Mouse (Mus musculus) cerebellum, adult (tissue): ENCODE results near the gene Rph3a.
A peak's percentile ranks its signal among the peaks of the same experiment; 100 is the strongest.

ENCODE experiments used
- ATAC-seq: cut with Nextera tagmentation; 2 replicates; pipeline ENCODE4 v1.9.2; 2017; ENCODE audit warnings: mild to moderate bottlenecking, moderate library complexity, mixed read lengths; ENCODE audit not compliant: insufficient number of reproducible peaks, low FRiP score, low TSS enrichment

The Rph3a gene

DNA sequence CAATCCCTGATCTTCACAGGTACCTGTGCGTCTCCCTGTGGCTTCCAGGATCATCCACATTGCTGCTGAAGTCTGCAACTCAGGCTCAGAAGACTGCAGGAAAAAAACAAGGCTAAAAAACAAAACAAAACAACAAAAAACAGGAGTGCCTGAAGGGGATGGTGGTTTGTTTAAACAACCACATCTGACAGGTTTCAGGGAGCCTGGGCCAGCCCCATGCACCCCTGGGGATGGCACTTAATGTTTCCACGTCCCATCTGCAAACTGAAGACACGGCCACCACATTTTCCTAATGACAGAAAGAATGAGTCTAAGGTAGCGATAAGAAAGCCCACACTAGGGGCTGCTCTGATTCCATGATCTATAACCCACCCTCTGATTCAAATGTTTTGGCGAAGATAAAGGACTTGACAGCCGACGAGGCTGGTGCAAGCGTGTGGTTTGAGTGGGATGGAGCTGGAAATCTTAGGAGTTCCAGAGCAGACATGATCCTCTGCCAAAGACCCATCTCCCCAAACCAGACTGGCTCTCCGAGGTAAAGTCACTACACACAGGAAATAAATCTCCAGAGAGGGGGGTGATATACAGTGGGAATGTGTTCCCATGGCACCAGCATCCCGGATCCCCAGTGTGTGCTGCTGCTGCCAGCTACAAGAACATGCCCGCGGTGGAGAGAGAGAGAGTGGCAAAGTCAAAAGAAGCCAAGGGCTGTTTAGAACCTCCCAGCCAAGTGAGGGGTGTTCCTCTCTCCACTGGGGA lies at the start of gene Rph3a:
Gene Rph3a, minus strand, starts transcription at position 282 of the 759 bp plus-strand sequence.
- ATAC-seq, result no peak

DNA sequence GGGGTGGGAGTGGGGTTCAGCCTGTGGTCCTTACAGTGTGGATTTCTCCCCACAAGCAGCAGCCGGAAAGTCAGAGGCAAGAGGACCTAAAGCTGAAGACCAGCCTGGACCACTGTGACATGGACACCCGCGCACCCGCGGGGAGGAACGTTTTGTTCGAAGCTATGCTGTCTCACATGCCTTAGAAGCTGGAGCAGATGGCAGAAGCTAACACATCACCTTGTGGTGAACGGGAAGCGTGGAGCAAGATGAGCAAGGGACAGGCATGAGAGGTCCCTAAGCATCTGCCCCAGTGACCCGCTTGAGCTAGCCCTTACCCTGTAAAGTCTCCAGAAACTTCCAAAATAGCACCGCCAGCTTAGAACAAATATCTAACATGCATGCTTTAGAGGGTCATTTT lies 48.4 kb upstream of the Rph3a start:
- ATAC-seq, result no peak

DNA sequence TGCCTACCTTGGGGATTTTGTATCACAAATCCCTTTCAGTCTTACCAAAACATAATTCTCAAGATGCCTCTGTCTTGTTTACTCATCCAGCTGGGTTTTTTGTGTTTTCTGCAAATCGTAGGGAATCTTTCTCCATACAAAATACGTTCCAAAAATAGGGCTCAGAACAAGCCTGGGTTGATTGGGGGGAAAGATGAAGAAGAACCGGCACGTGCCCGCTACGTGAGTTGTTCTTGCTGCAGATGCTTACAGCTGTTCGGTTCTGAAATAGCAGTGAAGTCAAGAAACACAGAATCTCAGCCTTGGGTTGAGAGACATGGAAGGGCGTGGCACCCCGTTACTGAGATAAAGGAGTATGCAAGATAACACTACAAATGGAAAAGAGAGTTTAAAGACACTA lies 44.0 kb upstream of the Rph3a start:
- ATAC-seq, result no peak

DNA sequence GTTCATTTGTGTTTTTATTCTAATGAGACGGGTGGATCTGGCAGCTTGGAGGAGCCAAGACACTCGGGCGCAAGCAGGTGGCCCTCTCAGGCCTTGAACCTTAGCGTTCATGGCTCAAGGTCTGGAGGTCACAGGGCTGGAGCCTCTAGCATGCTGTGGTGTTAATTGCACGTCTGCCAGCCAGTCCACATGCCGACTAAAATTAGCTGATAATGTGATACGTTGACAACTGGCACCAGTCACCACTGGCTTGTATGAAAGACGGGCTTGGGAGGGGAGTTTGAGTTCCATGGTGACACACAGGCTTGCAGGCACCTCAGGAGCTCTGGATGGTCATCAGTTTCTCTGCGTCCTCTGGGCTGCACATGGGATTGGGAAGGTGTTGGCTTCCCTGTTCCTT lies 31.9 kb upstream of the Rph3a start:
- ATAC-seq, result no peak

DNA sequence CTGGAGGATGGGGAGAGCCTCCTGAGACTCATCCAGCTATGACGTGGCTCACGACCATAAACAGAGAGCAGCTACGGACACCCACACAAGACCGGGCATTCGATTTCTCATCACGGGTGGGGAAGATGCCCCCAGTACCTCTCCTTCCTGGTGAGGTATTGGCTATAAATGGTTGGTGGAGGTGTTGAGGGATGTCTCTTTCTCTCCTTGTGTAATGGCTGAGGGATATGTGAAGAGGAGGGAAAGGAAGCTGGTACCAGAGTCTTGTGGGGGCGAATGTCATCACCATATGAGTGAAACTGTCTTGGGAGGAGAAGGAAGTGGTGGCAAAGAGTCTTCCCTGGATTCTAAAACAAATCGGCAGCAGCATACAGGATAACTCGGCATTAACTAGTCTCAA lies 29.6 kb upstream of the Rph3a start:
- ATAC-seq, result no peak

DNA sequence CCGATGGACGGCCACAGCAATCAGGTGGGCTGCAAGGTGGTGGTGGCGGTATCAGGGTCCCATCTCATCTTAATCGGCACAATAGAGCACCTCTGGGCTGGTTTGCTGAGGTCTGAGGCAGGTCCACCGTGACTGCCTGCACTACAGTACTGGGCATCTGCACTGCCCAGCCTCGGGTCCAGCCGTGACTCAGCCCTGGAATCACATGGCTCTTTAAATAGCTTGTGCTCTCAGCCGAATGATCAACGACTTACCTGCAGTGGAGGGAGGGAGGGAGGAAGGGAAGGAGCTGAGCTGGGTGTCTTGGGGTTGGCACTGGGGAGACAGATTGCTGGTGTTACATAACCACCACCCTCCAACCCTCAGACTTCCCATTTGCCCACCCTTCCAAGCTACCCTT lies 20.3 kb upstream of the Rph3a start:
- ATAC-seq, result no peak

DNA sequence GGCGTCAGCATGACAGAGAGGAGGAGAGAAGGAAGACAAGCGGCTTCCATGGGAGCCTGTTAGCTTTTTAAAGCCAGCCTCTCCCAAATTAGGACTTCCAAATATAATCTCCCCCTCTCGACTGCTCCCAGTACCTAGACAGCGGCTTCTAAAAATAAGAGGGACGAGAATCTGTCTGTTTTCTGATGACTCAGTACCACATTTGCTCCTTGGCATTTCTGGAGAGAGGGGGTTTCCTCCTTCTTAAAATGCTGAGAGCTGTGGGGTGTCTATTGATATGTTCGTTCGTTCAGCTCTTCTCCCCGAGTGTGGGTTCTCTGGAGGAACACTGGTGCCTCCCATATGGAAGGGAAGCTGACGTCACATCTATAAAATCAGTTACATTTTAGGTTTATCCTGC lies 9.6 kb upstream of the Rph3a start:
- ATAC-seq, result no peak

DNA sequence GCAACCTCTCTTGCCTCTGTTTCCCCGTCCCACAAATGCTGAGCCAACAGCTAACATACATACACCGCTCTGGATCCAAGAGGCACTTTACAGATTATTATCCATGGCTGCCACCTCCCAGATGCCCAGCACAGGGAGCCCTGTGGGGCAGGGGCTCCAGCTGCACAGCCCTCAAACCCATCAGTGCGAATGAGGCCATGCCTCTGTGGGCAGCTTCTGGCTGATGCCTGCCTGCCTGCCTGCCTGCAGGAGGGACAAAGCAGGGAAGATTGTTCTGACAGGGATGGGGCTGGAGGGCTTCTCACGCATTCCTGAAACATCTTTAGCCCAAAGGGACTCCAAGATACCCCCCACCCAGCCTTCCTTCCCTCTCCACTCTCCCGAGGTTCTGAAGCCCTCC lies 7.8 kb upstream of the Rph3a start:
- ATAC-seq, result no peak

DNA sequence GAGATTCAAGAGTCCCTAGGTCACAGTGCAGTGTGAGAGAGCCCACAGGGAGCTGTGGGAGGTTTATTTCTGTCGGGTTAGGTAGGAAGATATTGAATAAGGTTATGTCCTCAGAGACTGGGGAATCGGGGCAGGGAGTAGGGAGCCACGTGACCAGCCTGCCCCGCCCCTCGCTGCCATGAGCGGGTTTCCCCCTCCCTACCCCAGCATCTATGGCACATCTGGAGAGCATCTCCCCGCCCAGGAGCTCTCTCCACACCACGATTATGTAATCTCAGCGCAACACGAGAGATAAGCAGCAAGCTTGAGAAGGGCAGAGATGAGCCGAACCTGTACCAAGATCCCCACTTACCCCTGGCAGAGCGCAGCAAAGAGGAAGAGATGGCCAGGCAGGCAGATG lies 6.5 kb upstream of the Rph3a start:
- ATAC-seq, result no peak

DNA sequence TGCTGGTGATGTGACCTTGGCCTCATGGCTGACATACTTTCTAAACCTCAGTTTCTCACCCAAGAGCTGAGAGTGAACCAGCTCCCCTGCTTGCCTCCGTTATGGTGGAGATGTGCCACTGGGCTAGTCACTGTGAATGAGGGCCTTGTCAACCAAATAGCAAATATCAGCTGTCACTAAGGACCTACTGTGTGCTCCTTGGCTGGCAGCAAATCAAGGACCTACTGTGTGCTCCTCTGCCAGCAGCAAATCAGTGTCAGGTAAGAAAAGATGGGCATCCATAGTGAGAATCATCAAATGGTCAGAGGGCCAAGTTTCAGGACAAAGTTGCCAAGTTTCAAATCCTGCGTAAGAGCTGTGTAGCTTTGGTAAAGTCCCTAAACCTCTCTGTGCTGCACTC lies 4.6 kb upstream of the Rph3a start:
- ATAC-seq, result no peak

DNA sequence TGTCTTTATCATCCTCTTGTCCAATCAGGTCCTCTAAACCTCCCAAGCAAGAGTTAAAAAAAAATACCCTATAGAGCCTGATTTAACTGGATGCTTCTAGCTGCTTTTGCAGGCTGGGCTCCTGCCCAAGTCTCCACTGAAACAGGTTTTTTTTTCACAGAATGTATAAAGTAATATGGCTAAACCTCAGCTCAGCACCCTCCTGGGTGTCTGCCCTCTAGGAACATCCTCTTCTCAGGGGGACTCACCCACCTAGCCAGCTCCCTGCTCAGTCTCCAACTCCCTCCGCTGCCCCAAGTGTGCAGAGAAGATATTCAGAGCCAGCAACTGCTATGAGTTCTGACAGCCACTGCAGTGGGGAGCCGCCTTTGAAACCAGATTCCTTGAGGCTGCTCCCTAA lies 2.1 kb upstream of the Rph3a start:
- no peak for ATAC-seq

DNA sequence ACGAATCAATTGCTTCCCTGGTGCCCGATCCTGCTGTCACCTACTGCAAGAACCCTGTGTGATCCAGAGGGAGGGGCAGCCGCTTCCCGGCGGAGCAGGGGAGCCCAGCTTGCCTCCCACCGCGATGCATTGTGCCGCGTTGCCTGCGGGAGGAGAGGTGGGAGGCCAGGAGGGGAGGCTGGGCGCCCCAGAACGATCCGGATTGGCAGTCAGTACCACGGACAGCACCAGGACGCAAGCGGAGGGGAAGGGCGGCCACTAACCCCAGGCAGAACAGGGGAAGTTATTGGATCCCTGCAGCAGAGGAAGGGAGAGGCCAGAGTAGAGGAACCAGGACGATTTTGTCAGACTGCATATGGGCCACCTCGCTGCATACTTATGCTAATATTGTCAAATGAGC lies 486 bp downstream of the Rph3a start:
- peak; percentile 58; the same call in 1 of the 2 replicates for ATAC-seq

DNA sequence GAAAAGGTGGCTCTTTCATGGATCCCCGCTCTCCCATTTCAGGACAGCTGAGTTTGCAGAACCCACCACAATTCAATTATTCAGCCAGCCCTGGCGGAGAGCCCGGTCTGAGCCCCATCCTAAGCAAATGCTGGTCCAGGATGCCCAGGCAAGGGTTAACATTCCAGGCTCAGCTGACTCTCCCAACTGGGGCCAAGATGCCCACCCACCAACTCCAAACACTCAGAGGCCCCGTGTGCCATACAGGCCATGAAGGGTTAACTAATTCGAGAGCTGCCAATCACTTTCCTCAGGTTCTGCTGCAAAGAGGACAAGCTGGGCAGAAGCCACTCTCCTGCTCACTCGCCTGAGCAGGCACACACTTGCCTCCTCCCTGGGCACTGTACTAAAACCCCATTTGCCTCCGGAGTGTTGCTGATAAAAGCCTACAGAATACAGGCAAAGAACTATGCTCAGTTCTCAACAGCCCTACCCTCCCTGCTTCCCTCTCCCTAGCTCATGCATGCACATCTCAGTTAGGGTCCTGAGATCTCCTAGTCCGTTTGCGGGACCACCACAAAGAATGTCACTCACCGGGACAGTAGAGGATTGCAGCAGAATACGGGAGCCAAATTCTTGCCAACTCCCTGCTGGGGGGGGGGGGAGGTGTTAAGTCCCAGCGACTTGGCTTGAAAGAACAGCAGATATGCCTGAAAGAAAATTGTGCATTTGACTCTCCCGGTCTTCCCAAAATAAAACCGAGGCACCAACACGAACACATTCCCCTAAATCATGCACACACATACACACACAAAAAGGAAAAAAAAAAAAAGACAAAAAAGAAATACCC lies 1.3 kb downstream of the Rph3a start:
- ATAC-seq, result peak; percentile 53; the same call in 1 of the 2 replicates

DNA sequence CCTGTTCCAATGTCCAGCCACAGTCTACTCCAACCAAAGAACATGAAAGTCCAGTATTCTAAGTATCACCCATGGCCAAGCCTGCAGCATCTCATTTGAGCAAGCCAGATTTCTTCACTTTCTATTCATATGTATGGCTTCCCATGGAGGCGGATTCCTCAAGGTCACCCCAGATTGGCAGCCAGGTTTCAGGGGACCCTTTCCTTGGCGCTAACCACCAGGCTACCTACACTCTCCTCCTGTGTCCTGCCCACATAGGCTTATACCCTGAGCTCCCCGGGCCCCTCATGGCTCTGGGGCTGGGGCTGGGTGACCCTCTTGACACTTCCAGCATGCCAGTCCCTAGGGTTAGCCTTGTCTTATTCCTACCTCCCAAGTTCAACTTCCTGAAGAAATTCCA lies 2.3 kb downstream of the Rph3a start:
- ATAC-seq, result no peak

DNA sequence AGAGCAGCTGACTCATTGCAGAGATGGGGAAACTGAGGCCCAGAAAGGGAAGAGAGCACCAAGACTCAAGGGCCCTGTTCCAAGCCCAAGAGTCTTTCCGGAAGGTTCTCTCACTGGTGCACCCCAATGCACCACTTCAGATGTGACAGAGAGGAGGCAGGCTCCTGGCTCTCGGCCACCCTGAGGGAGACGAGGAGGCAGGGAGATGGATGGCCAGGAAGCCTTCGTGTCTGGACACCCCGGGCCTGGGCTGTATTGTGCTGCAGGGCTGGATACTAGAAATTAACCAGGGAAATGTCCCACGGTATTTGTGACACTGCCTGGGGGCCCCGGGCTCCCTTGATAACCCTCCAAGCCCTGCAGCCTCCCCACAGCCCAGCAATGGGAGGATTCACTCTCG lies 2.8 kb downstream of the Rph3a start:
- ATAC-seq, result no peak

DNA sequence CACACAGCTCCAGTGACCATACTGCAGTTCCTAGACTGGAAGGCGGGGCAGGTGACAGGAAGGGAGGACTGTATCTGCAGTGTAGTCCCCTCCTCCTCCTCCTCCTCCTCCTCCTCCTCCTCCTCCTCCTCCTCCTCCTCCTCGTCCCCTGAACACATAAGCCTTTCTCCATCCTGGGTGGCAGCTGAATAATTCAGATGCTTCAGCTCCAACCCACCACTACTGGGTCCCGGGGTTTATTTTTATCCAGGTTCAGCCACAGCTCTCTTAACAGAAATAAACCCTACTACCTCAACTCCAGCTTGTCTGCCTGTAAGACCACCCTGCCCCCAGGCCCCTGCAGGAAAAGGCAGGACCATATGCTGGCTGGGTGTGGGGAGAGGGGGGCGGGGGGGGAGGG lies 3.7 kb downstream of the Rph3a start:
- no peak for ATAC-seq

DNA sequence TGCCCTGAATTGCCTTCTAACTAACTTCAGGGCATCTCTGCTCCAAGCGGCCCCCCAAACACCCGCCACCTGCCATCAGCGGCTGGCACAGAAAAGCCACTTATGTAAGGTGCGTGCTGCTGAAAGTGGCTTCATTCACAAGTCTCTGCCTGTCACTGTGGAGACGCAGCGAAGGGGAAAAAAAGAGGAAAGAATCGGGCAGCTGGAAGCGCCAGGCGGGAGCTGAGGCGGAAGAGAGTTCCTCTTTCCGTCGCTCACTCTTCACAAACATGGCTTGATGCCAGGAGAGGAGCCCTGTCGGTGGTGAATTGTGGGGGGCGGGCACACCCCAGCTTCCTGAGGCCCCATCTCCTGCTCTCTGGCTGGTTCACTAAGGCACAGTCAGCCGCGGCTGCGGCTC lies 6.1 kb downstream of the Rph3a start:
- ATAC-seq, result 0 out of 2 replicates have a peak, but pooled peaks have one; percentile 27

DNA sequence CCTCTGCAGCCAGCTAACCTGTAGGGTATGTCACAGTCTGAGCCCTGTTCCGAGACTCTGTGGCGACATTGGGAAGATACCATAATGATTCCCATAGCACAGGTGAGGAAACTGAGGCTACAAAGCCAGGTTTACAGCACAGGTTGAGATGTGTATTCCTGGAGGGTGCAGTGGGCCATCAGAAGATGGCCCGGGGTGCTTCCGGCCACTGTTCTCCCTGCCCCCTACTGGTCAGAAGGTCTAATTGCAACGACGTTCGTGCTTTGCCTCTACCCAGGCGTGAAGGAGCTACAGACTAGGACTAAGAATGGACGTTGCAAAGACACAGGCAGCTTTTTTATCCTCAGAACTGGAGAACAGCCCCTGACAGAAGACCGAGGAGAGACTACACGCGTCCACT lies 10.3 kb downstream of the Rph3a start:
- ATAC-seq, result no peak

DNA sequence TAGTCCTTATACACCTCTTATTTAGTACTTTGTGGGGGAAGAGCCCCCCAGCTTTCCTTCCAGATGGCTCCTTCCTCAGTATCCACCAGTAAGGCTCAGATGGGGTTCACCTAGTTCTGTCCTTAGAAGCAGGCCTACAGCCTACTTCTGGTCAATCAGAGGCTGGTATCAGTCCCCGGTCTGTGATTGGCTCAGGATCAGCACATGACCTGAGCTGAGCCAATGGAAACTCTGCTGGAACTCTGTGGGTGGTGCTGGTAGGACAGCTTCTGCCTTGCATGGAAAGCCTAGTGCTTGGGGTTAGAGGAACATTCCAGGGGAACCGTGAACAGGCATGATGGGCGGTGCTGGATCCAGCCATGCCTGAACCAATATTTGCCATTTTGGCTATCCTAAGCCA lies 21.5 kb downstream of the Rph3a start:
- no peak for ATAC-seq

DNA sequence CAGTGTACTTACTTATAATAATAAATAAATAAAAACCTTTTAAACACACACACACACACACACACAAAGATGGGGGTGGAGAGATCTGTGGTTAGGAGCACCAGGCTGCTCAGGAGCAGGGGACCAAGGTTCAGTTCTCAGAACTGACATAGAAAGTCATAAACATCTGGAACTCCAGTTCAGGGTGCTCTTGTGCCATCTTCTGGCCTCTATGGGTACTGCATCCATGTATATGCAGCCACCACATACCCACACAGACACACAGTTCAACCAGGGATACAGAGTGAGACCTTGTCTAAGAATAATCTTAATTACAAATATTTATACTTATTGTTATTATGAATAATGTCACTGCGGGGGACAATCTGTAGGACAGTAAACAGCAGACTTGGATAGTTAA lies 26.9 kb downstream of the Rph3a start:
- ATAC-seq, result no peak

DNA sequence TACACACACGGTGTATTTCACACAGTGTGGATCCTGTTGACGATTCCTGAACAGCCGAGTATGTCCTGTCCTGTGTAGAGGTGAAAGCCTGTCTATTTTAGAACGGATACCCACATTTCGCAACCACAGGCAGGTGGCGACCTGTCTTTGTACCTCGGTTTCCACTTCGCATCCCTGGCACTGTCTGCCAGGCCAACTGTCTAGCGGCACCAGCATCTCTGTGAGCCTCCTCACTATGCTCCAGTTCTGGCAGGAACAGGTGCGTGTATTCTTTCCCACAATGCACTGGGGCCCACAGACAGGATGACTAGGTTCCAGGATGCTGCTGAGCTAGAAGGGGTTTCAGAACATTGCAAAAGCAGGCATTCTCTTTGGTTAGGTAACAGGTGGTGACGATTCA lies 28.7 kb downstream of the Rph3a start:
- peak; percentile 40; the same call in 1 of the 2 replicates for ATAC-seq

DNA sequence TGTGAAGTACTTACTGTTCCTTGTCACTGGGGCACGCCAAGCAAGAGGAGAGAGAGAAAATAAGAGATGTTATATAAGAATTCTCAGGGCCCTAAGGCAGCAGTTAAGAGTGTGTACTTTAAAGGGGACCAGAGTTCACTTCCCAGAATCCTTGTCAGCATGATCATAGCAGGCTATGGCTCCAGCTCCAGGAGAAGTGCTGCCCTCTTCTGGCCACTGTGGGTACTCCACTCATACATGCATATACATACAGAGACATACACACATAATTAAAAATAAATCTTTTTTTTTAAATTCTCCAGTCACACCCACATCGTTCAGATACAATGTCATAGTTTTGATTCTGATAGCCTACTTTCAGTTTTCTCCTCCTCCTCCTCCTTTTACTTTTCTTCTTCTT lies 29.8 kb downstream of the Rph3a start:
- no peak for ATAC-seq
